Mouse (Mus musculus): ENCODE measurements around the gene Snrnp25.

GRCm38 (mm10) chr11:32190603-32191110 is 14.6 kb upstream of the Snrnp25 start:
- TF ChIP-seq CTCF (IDR thresholded peaks at IDR 0.05; ENCODE audit: control insufficient read depth, insufficient read depth, low read length) (no peak), POLR2A (IDR thresholded peaks at IDR 0.05; ENCODE audit: borderline replicate concordance, control insufficient read depth, low read depth, low read length) (no peak)

All from bone marrow, adult 2 months (tissue).